Mouse (Mus musculus): Measurements from ENCODE around the gene Ube2cbp. TPM values are rescaled to one million over a fixed set of nuclear protein-coding genes. Genes with fewer than 3 reads are reported as not detected.
A peak's percentile ranks its signal among the peaks of the same experiment; 100 is the strongest.

Ube2cbp gene
- total RNA-seq, 4 experiments from 2014 or later: 6.2 to 9.4 (median 7.9) TPM

GRCm38 (mm10) chr9:86435510-86435909 lies 29.2 kb downstream of the Ube2cbp start:
- no peak for DNase-seq (ENCODE audit: low spot score in 2 of 2)

DNA sequence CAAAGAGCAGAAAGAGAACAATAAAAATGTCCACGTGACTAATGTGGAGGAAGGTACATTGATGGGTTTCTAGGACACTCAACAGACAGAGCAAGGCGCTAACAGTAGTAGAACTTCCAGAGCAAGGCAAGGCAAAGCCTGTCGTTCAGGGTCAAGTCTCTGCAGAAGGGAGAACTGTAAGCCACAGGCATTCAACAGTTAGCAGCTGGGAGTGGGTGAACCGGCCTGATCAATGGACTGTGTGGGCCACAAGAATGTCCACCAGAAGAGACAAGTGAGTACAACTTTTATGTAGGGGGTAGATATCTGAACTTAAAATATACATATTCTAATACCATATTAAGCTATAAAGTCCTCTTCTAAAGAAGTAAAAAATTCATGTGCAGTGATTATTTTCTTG lies 41.4 kb downstream of the Ube2cbp start:
- DNase-seq (ENCODE audit: low spot score in 2 of 2): no peak

DNA sequence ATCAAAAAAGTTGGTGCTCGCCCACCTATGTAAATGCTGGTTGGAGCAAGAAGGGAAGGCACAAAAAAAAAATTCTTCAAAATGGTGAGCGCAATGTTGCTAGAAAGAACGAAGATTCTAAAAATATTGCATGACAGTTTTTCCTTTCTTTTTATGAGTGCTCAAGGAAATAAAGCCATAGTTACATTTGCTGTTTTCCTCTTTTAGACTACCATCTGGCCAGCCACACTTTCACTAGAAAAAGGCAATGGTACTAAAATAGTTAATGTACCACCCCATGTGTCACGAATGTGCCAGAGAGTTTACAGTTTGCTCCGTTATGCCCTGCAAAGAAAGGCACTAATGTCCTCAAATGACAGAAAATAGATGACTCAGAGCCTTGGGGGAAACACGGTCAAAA lies 45.4 kb downstream of the Ube2cbp start:
- DNase-seq (ENCODE audit: low spot score in 2 of 2): peak in 1 of 2 experiments; percentile 22

GRCm38 (mm10) chr9:86417971-86418370 lies 46.8 kb downstream of the Ube2cbp start:
- DNase-seq (ENCODE audit: low spot score in 2 of 2): no peak

GRCm38 (mm10) chr9:86395785-86396184 lies 69.0 kb downstream of the Ube2cbp start:
- no peak for DNase-seq (ENCODE audit: low spot score in 2 of 2)

DNA sequence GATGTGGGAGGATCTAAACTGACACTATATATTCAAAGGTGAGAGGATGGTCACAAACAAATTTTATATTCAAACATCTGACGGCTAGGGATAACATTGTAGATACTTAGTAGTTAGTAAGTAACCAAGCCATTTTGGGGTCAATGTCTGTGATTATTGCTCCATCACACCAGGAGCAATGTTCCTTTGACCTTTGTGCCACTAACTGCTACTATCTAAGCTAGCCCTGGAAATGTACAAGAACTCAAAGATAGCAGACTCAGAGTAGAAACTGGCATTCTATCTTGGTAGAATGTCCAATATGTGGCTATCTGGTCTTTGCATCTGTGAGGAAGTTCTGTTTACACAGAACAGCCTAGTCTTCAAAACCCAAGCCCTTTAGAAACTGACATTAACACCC lies 69.7 kb downstream of the Ube2cbp start:
- DNase-seq (ENCODE audit: low spot score in 2 of 2): no peak

GRCm38 (mm10) chr9:86393586-86394272 lies 71.0 kb downstream of the Ube2cbp start:
- DNase-seq (ENCODE audit: low spot score in 2 of 2): no peak

DNA sequence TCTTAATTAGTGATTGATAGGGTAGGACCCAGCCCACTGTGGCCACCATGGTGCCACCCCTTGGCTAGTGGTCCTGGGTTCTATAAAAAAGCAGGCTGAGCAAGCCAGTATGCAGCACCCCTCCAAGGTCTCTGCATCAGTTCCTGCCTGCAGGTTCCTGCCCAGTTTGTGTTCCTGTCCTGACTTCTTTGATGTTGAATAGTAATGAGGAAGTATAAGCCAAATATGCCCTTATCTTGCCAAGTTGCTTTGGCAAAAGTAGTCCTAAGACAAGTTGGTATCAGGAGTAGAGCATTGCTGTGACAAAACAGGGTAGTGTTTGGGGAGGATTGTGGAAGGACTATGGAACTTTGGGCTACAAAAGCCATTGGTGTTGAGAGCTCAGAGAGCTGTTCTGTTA lies 73.3 kb downstream of the Ube2cbp start:
- no peak for DNase-seq (ENCODE audit: low spot score in 2 of 2)

DNA sequence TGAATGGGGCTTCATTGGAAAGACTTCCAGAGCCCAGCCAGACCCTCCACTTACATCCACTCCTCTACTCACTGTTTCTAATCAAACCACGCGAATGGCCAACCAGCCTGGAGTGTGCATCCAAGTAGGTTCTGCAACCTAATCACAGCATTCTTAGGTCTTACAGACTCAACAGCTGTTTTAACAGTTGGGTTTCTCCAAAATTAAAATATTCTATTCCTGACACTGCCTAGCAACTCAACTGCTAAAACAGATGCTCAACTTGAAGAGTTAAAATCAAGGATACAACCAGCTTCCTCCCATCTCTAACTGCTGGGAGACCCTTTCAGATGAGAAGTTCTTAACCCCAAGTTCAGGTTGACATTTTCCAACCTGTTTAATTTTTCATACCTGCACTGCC lies 74.0 kb downstream of the Ube2cbp start:
- no peak for DNase-seq (ENCODE audit: low spot score in 2 of 2)

- DNase-seq (ENCODE audit: low spot score in 2 of 2): no peak
Observed at GRCm38 (mm10) chr9:86388538-86388937, 76.2 kb downstream of the Ube2cbp start.

DNA sequence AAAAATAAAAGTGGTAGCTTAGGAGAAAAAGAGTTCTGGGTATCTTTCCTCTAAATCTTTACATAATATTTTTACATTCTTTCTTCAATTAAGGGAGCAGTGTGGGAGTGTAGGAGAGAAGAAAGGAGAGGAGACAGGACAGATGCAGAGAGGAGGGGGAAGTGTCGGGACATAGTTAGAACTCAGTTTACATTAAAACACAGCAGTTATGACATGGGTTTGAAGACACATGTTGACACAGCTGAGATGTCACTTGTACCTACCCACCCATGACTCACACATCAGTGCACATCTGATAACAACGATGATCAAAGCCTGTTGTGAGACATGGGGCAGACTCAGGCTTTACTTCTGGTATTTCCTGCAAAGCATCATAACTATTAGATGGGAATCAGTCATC lies 87.8 kb downstream of the Ube2cbp start:
- no peak for DNase-seq (ENCODE audit: low spot score in 2 of 2)

GRCm38 (mm10) chr9:86372783-86373567 lies 91.8 kb downstream of the Ube2cbp start:
- DNase-seq (ENCODE audit: low spot score in 2 of 2): no peak

DNA sequence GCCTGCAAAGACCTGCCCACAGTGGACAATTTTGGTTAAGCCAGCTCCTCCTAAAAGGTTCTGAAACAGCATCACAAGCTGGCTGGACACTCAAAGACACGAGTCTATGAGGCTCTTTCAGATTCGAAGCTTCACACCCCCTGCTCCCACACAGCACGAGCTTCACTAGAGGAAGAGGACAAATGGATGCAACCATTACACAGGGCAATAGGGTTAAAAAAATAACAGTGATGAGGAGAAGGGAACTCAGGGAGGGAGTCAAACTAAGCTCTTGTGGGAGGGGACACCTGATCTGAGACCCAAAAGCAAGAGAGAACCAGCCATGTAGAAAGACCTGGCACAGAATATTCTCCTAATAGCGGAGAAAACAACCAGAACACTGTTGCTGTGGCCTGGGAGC lies 95.5 kb downstream of the Ube2cbp start:
- no peak for DNase-seq (ENCODE audit: low spot score in 2 of 2)

GRCm38 (mm10) chr9:86360536-86360935 lies 104.2 kb downstream of the Ube2cbp start:
- DNase-seq (ENCODE audit: low spot score in 2 of 2): no peak

GRCm38 (mm10) chr9:86355851-86356250 lies 108.9 kb downstream of the Ube2cbp start:
- DNase-seq (ENCODE audit: low spot score in 2 of 2): no peak

DNA sequence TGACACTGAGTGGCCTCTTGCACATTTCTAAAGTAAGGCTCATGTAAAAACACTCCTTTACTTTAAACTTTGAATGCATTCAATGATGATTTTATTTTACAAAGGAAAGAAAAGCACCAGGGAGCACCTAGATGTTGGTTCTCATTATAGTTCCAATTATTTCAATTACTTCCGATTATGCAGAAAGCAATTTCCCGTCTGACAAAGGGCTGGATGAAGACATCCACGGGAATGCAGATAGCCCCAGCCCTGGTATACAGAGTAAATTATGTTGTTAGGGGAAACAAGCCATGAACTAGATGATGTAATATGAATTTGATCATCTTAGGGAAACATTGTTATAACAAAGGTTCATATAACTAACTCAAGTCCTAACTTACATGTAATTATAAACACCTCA lies 113.3 kb downstream of the Ube2cbp start:
- DNase-seq (ENCODE audit: low spot score in 2 of 2): no peak

DNA sequence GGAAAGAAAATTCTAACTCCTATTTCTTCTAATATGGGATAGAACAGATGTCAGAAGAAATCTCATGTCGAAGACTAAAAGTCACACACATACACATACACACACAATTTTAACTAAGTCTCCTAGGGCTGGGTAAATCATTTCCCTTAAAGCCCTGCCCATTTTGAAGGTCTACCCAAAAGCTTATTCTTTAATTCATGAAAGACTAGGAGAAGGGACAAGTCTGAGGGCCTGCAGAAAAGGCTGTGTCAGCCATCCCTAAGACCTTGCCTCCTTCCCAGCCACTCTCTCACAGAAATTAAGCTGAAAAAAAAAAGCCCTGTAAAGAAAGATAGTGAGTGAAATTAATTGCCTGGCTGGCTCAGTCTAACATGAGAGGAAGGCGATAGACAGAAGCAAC lies 128.0 kb downstream of the Ube2cbp start:
- no peak for DNase-seq (ENCODE audit: low spot score in 2 of 2)

GRCm38 (mm10) chr9:86336361-86336760 lies 128.4 kb downstream of the Ube2cbp start:
- DNase-seq (ENCODE audit: low spot score in 2 of 2): no peak

DNA sequence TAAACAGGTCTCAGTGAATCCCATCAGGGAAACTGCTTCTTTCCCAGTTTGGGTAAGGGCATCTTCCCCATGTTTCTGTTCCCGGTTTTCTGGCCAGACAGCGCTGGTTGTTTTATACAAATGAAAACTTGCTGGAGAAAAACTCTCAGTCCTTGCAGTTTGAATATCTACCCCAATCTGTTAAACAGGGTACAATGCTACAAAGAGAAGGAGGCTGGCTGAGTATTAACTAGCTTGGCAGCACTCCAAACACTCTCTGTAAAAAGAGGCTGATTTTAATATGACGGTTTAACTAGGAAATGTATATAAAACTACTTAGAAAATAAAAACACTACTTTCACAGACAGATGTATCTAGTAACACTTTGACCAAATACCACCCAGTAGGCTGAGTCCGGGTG lies 129.2 kb downstream of the Ube2cbp start:
- no peak for DNase-seq (ENCODE audit: low spot score in 2 of 2)

DNA sequence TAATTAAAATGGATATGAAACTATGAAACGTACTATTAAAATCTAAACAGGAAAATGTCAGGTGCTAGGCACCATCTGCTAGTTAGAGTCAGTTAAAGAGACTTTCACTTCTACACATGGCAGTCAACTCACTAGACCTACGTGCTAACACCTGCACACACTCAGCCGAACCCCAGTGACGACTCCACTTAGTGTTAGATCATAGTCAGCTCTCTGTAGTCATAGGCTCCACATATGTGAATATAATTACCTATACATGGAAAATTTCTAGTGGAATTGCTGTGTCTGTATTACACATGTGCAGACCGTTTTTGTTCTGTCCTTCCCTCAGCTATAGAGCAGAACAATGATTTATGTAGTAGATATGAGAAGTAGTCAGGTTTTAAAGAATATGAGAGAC lies 130.4 kb downstream of the Ube2cbp start:
- no peak for DNase-seq (ENCODE audit: low spot score in 2 of 2)

DNA sequence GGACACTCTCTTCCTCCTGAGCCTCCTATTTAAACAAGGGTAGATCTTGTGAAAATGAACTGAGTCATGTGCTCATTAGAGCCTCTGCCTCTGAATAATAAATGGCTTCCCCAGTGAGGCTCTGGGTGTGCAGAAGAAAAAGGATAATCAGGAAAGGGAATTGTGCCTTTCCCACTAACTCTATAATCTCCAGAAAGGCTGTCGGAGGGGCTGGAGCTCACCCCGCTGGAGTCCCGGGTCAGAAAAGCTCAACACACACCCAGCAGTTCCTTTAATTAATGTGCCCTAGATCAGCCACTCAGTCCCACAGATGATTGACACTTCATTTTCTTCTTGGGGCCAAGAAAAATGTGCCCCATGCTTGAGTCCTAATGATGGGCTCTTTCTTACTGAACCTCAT lies 134.2 kb downstream of the Ube2cbp start:
- no peak for DNase-seq (ENCODE audit: low spot score in 2 of 2)

GRCm38 (mm10) chr9:86328270-86328669 lies 136.5 kb downstream of the Ube2cbp start:
- DNase-seq (ENCODE audit: low spot score in 2 of 2): no peak

GRCm38 (mm10) chr9:86327341-86327740 lies 137.4 kb downstream of the Ube2cbp start:
- no peak for DNase-seq (ENCODE audit: low spot score in 2 of 2)

All from left cerebral cortex, adult 8-10 months (tissue).